Mouse (Mus musculus): Measurements from ENCODE around the gene Shc4. TPM values are rescaled to one million over a fixed set of nuclear protein-coding genes. Genes with fewer than 3 reads are reported as not detected.

Gene Shc4
- not detected for polyA plus RNA-seq (2017; shearing (Covaris generic))

- peak; percentile 46 for ATAC-seq
Measured at GRCm38 (mm10) chr2:125724086-125724430, at the start of gene Shc4. Gene Shc4, minus strand, starts transcription at chr2:125724148.

GRCm38 (mm10) chr2:125765029-125765428 lies 41.1 kb upstream of the Shc4 start:
- no peak for ATAC-seq

- no peak for ATAC-seq
Measured at GRCm38 (mm10) chr2:125764531-125764930, 40.6 kb upstream of the Shc4 start.

- no peak for ATAC-seq
Measured at GRCm38 (mm10) chr2:125749330-125749729, 25.4 kb upstream of the Shc4 start.

- ATAC-seq: no peak
Measured at GRCm38 (mm10) chr2:125739338-125739737, 15.4 kb upstream of the Shc4 start.

GRCm38 (mm10) chr2:125738718-125739117 lies 14.8 kb upstream of the Shc4 start:
- ATAC-seq: no peak

GRCm38 (mm10) chr2:125736025-125736343 lies 12.0 kb upstream of the Shc4 start:
- no peak for ATAC-seq

- ATAC-seq: peak; percentile 71
Measured at GRCm38 (mm10) chr2:125735333-125736024, 11.5 kb upstream of the Shc4 start.

GRCm38 (mm10) chr2:125734741-125735140 lies 10.8 kb upstream of the Shc4 start:
- ATAC-seq: no peak

- ATAC-seq: peak; percentile 70
Measured at GRCm38 (mm10) chr2:125731763-125732560, 8.0 kb upstream of the Shc4 start.

- peak; percentile 78 for ATAC-seq
Measured at GRCm38 (mm10) chr2:125724546-125725114, 682 bp upstream of the Shc4 start.

GRCm38 (mm10) chr2:125723408-125724085 lies 401 bp downstream of the Shc4 start:
- peak; percentile 46 for ATAC-seq

- ATAC-seq: no peak
Measured at GRCm38 (mm10) chr2:125723086-125723407, 901 bp downstream of the Shc4 start.

- ATAC-seq: no peak
Measured at GRCm38 (mm10) chr2:125716599-125716998, 7.3 kb downstream of the Shc4 start.

- ATAC-seq: no peak
Measured at GRCm38 (mm10) chr2:125706510-125706921, 17.4 kb downstream of the Shc4 start.

GRCm38 (mm10) chr2:125704907-125705631 lies 18.9 kb downstream of the Shc4 start:
- no peak for ATAC-seq

- no peak for ATAC-seq
Measured at GRCm38 (mm10) chr2:125702851-125703250, 21.1 kb downstream of the Shc4 start.

- no peak for ATAC-seq
Measured at GRCm38 (mm10) chr2:125701606-125702005, 22.3 kb downstream of the Shc4 start.

- ATAC-seq: no peak
Measured at GRCm38 (mm10) chr2:125696219-125696618, 27.7 kb downstream of the Shc4 start.

GRCm38 (mm10) chr2:125694798-125695197 lies 29.1 kb downstream of the Shc4 start:
- ATAC-seq: no peak

- ATAC-seq: no peak
Measured at GRCm38 (mm10) chr2:125692010-125692409, 31.9 kb downstream of the Shc4 start.

- ATAC-seq: no peak
Measured at GRCm38 (mm10) chr2:125685441-125686150, 38.4 kb downstream of the Shc4 start.
